Mouse (Mus musculus) embryonic fibroblast, embryonic 13.5 days (primary cell): ENCODE data around the gene Sh3d19. TPM values are rescaled to one million over a fixed set of nuclear protein-coding genes. Genes with fewer than 3 reads are reported as not detected.
A peak's percentile ranks its signal among the peaks of the same experiment; 100 is the strongest.

Source experiments
- H3K27ac ChIP-seq: 2 replicates; pipeline ENCODE4 v1.5.1; 2012; ENCODE audit warnings: low read length, control low read depth, inconsistent platforms; ENCODE audit not compliant: insufficient read depth
- H3K4me1 ChIP-seq: 2 replicates; pipeline ENCODE4 v1.6.1; 2011; ENCODE audit warnings: low read length; ENCODE audit not compliant: control insufficient read depth, insufficient read depth
- H3K4me3 ChIP-seq: 2 replicates; pipeline ENCODE4 v1.5.1; 2011; ENCODE audit warnings: mild to moderate bottlenecking, control low read depth, low read length; ENCODE audit not compliant: insufficient read depth
- CTCF ChIP-seq: IDR thresholded peaks from 2 replicates; pipeline ENCODE4 v1.5.1; 2011; ENCODE audit warnings: mild to moderate bottlenecking, control low read depth, low read length, moderate library complexity, borderline replicate concordance; ENCODE audit not compliant: insufficient read depth
- POLR2A ChIP-seq: IDR thresholded peaks from 2 replicates; pipeline ENCODE4 v1.6.1; 2011; ENCODE audit warnings: low read depth, mild to moderate bottlenecking, control low read depth, low read length, moderate library complexity
- polyA plus RNA-seq: library from polyadenylated mRNA; stranded (reverse); fragments of >200 nt; gene quantifications from 2 replicates; pipeline ENCODE4 v1.2.4, GENCODE M21; 2011; ENCODE audit warnings: low read depth; ENCODE audit not compliant: missing spikeins, insufficient read length

The Sh3d19 gene
- polyA plus RNA-seq, 1 experiment, result 54.2 TPM

DNA sequence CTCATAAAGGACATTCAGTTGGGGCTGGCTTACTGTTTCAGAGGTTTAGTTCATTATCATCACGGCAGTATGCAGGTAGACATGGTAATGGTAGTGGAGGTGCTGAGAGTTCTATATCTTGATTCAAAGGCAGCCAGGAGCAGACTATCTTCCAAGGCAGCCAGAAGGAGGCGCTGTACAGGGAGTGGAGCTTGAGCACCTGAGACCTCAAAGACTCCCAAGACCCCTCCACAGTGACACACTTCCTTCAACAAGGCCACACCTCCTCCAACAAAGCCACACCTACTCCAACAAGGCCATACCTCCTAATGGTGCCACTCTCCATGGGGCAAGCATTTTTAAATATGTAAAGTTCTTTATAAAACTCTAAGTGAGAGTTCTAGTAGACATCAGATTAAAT is 78.1 kb downstream of the Sh3d19 start:
- TF ChIP-seq POLR2A, result no peak
- no peak for TF ChIP-seq CTCF
- H3K4me1 ChIP-seq, result peaks cover 2% of the 10 kb centered on the region; the same call in 1 of the 2 replicates
- no peak overlapping the region for H3K4me3 ChIP-seq
- no peak overlapping the region for H3K27ac ChIP-seq

DNA sequence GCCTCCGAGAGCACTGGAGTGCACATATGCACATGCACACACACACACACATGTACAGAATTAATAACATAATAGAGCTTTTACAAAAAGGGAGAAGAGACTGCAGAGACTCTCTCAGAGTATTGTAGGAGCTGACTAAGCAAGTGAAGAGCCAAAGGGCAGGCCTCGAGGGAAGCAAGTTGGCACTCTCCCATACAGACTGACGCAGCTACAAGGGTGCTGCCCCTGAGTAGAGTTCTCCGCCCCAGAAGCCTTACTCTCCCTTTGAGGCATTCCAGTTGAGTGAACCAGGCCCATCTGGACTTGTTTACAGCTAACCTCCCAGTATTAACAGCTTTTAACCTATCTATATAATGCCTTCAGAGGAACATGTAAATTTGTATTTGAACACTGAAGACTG is 85.8 kb downstream of the Sh3d19 start:
- Histone ChIP-seq H3K27ac (peak overlapping the region; percentile 89), H3K4me1 (peaks cover 5% of the 10 kb centered on the region), H3K4me3 (no peak overlapping the region)
- no peak for TF ChIP-seq CTCF
- no peak for TF ChIP-seq POLR2A

DNA sequence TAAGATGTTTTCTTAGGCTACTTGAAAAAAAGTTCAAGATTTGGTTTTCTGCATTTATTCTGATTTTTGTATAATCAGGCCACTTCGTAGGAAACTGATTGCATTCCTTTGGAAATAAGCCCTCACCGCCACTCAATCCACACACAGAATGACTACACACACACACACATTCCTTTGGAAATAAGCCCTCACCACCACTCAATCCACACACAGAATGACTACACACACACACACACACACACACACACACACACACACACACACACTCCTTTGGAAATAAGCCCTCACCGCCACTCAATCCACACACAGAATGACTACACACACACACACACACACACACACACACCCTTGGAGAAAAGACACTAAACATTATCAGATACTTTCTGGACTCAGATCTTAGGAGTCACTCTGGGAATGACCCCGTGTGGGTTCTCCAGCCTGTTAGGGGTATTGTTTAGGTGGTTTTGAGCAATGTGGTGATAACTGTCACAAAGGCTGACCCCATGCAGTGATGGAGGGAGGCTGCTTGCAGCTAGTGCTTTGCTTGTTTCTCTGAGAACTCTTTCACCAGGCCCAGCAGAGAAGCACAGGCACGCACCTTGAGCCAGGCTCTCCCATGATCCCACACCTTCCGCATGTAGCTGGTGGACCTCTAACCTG is 86.7 kb downstream of the Sh3d19 start:
- no peak for TF ChIP-seq POLR2A
- no peak overlapping the region for H3K4me3 ChIP-seq
- H3K27ac ChIP-seq, result peak overlapping the region; percentile 89
- H3K4me1 ChIP-seq, result peaks cover 5% of the 10 kb centered on the region

DNA sequence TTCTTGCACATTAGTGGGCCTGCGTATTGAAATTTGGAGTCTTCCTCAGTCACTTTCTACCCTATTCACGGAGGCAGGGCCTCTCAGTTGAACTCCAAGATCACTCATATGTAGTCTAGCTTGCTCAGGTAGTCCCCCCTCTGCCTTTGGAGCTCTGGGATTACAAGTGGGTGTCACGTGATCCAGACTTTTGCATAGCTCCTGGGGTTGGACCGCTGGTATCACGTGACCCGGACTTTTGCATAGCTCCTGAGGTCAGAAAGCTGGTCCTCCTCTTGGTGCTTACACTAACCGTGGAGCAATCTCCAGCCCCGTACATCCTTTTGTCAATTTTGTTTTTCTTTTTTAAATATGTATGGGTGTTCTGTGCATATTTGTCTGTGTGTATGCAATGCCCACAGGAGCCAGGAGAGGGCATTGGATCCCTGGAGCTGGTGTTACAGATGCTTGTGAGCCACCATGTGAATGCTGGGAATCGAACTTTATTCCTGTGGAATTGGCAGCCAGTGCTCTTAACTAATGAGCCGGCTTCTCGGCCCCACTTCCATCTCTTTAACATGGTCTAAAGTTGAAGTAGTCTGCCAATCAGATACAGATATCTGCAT is 98.8 kb downstream of the Sh3d19 start:
- Histone ChIP-seq H3K4me1 (no peaks in the 10 kb centered on the region), H3K4me3 (no peak overlapping the region), H3K27ac (no peak overlapping the region)
- no peak for TF ChIP-seq CTCF
- no peak for TF ChIP-seq POLR2A

DNA sequence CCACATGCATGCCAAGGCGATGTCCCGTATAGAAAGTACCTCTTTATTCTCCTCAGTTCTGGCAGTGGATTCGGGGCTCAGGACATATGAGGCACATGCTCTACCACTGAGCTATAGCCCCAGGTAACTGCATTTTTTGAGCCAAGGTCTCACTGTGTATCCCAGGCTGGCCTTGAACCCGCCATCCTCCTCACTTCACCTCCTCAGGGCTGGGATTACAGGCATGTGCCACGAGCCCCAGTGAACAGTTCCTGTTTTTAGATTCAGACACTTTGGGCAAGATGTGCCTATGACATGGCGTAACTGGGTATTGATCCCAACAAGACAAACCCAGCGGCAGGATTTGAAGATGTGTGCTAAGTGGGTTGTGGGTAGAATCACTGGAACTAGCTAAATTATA is 99.9 kb downstream of the Sh3d19 start:
- Histone ChIP-seq H3K4me3 (no peak overlapping the region), H3K4me1 (no peaks in the 10 kb centered on the region), H3K27ac (no peak overlapping the region)
- TF ChIP-seq POLR2A (no peak), CTCF (no peak)

DNA sequence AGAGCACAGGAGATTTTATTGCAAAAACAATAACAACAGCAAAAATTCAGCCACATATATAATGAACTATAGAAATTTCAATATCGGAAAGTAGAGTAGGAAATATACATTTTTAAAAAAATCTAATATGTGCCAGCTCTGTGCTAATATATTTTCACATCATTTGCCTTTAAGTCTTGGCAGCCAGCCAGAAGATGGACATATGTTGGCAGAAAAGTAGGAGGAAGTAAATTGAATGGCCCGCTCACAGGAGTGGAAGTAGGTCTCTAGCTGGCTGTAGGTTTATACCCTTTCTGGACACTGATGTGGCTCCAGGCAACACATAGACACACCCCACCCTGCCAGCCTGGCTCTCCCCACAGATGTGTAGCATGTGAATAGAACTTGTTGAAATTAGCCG is 101.2 kb downstream of the Sh3d19 start:
- TF ChIP-seq POLR2A, result no peak
- no peak for TF ChIP-seq CTCF
- H3K27ac ChIP-seq, result no peak overlapping the region
- no peak overlapping the region for H3K4me3 ChIP-seq
- H3K4me1 ChIP-seq, result no peaks in the 10 kb centered on the region

DNA sequence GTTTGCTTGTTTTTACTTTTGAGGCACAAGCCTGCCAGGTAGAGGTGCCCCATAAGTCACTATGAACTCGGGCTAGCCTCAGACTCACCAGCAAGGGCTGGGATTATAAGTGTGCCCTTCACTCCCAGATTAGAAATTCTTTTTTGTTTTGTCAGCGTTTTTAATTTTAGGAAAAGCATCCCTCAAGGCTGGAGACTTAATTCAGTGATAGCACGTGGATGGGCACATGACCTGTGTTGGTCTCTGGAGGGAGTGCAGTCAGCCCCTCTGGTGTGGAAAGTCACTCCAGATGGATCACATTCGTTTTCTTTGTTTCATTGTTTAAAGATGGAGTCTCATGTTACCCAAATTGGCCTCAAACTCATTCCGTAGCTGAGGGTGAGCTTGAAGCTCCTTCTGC is 102.0 kb downstream of the Sh3d19 start:
- Histone ChIP-seq H3K27ac (no peak overlapping the region), H3K4me1 (no peaks in the 10 kb centered on the region), H3K4me3 (no peak overlapping the region)
- TF ChIP-seq CTCF, result no peak
- TF ChIP-seq POLR2A, result no peak

DNA sequence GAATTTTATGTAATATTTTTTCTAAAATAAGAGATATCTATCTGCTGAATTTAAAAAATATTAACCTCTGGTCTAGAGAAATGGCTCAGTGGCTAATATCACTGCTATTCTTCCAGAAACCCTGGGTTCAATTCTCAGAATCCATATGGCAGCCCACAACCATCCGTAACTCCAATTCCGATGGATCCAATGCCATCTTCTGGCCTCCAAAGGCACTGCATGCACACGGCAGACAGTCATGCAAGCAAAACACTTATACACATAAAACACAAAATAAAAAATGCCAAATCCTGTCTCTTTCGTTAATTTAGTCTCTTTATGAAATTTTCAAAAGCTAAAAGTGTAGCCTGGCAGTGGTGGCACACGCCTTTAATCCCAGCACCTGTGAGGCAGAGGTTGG is 104.7 kb downstream of the Sh3d19 start:
- H3K4me1 ChIP-seq, result no peaks in the 10 kb centered on the region
- no peak overlapping the region for H3K27ac ChIP-seq
- TF ChIP-seq POLR2A (no peak), CTCF (peak; percentile 49; the same call in 1 of the 2 replicates)
- H3K4me3 ChIP-seq, result no peak overlapping the region

DNA sequence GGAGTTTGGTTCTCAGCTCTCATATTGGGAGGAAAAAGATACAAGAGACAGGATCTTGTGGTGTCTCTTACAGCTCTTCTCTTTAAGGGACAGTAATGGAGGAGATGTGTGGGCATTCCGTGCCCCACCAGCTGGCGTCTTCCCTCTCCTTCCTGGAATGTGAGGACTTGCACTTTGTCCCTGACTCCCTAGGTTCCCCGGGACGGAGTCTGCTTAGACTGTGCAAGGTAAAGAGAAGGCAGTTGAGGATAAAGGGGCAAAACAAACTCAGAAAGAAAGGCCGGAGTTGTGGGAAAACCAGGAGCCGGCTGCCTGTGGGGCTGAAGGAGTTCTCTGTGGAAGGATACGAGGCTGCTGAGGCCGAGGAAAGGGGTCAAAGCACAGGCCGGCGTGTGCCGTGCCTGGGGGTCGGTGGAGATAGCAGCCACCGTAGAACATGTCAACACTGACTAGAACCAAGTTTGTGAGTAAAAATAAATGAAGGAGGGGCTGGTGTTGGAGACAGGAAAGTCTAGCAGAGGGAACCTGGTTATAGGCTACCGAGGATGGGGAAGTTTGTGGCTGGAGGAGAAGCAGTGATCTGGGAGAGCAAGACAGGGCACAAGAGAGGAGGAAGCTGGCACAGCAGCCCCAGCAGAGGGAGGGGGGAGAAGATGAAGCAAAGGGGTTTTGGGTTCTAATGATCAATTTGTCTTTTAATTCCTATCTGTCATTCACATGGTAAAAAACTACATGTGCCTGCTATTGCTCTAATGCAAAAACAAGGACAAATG is 105.8 kb downstream of the Sh3d19 start:
- Histone ChIP-seq H3K27ac (no peak overlapping the region), H3K4me3 (no peak overlapping the region), H3K4me1 (no peaks in the 10 kb centered on the region)
- no peak for TF ChIP-seq CTCF
- no peak for TF ChIP-seq POLR2A

DNA sequence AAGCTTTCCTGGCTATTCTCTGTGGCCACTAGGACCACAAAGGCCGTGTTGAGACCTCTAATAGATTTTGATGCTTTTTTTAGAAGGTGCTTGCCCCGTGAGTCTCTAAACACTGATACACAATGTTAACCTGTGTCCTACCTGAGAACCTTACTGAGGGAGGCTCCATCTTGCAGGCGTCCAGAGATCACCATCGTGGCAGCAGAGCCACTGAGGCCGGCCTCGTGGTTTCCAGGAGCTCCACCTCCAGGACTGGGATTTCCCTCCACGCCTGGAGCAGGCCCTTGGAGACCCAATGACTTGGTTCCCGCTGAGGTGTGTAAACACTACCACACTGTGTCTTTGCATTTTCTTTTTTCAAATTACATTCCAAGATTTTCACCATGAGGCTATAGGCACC is 112.1 kb downstream of the Sh3d19 start:
- TF ChIP-seq CTCF (no peak), POLR2A (no peak)

More for the DNA sequence above, 112.1 kb downstream of the Sh3d19 start:
- H3K4me3 ChIP-seq, result no peak overlapping the region
- no peak overlapping the region for H3K27ac ChIP-seq
- H3K4me1 ChIP-seq, result no peaks in the 10 kb centered on the region
